9 mouse cellular contexts compared by ENCODE assay signal in genomic region chr8:12730780-12731179, GRCm38 (mm10). TPM values are rescaled to one million over a fixed set of nuclear protein-coding genes. Genes with fewer than 3 reads are reported as not detected.
DNase-seq lines count a peak whose midpoint lies in the region; ATAC-seq lines count a peak whose summit lies in the region.
"Had no signal": no experiment of that assay in that cellular context is flagged by ENCODE, and none has a peak within 500 bp of the region (broad histone marks: within the 10 kb centered on the region; RNA-seq: fewer than 3 reads in every experiment).

No protein-coding gene starts in this region.

- H3K4me1 ChIP-seq in hindbrain, embryonic 10.5 days (replicated peaks), result peaks cover 26% of the 10 kb centered on the region
- H3K4me1 ChIP-seq in hindbrain, embryonic 14.5 days (replicated peaks; ENCODE audit: control insufficient read depth, insufficient read depth, low read length), result no peaks in the 10 kb centered on the region
- H3K4me1 ChIP-seq in forebrain, embryonic 15.5 days, result 0 out of 2 replicates have a peak, but pooled peaks cover 3% of the 10 kb centered on the region

- H3K36me3 ChIP-seq in hindbrain, embryonic 10.5 days, result no peaks in the 10 kb centered on the region
- H3K36me3 ChIP-seq in hindbrain, embryonic 14.5 days (replicated peaks; ENCODE audit: control insufficient read depth, insufficient read depth), result no peaks in the 10 kb centered on the region
- no peaks in the 10 kb centered on the region for H3K36me3 ChIP-seq in forebrain, embryonic 15.5 days

- H3K9ac ChIP-seq in hindbrain, embryonic 14.5 days, result no peak overlapping the region
- H3K9ac ChIP-seq in forebrain, embryonic 15.5 days (replicated peaks), result no peak overlapping the region

- ATAC-seq in hindbrain, embryonic 14.5 days (ENCODE audit: low FRiP score), result no peak
- peak; percentile 75 for ATAC-seq in forebrain, embryonic 15.5 days (replicated peaks)

- no peaks in the 10 kb centered on the region for H3K27me3 ChIP-seq in hindbrain, embryonic 10.5 days (ENCODE audit: insufficient read depth, poor library complexity, severe bottlenecking)
- H3K27me3 ChIP-seq in hindbrain, embryonic 14.5 days (ENCODE audit: control insufficient read depth, insufficient read depth, low read length), result no peaks in the 10 kb centered on the region
- no peaks in the 10 kb centered on the region for H3K27me3 ChIP-seq in forebrain, embryonic 15.5 days

- peak; percentile 52 for DNase-seq in hindbrain, embryonic 10.5 days (ENCODE audit: low spot score)
- no peak for DNase-seq in hindbrain, embryonic 14.5 days (ENCODE audit: low spot score)
- DNase-seq in adrenal gland, adult 18-20 months (ENCODE audit: low spot score in 2 of 2), result peak; percentile 52 to 53
- peak; percentile 82 for DNase-seq in lung, postnatal 10 days
- DNase-seq in thymus, adult 18-20 months, result no peak
- DNase-seq in cerebellum, postnatal 10 days, result no peak
- DNase-seq in B cell, adult 2 months, result no peak

- WGBS in hindbrain, embryonic 10.5 days, result 40% methylated on average over 5 of the region's 5 CpGs
- 28% methylated on average over 5 of the region's 5 CpGs for WGBS in hindbrain, embryonic 14.5 days
- 11% methylated on average over 5 of the region's 5 CpGs for WGBS in forebrain, embryonic 15.5 days

- no peaks in the 10 kb centered on the region for H3K9me3 ChIP-seq in hindbrain, embryonic 10.5 days
- H3K9me3 ChIP-seq in hindbrain, embryonic 14.5 days (ENCODE audit: control insufficient read depth, low read length), result no peaks in the 10 kb centered on the region
- H3K9me3 ChIP-seq in forebrain, embryonic 15.5 days, result no peaks in the 10 kb centered on the region

- no peak overlapping the region for H3K4me3 ChIP-seq in hindbrain, embryonic 10.5 days
- H3K4me3 ChIP-seq in hindbrain, embryonic 14.5 days (replicated peaks; ENCODE audit: low read length), result no peak overlapping the region
- no peak overlapping the region for H3K4me3 ChIP-seq in forebrain, embryonic 15.5 days
- H3K4me3 ChIP-seq: heart, adult 2 months had no signal

- H3K4me2 ChIP-seq in hindbrain, embryonic 14.5 days (replicated peaks), result no peak overlapping the region
- no peak overlapping the region for H3K4me2 ChIP-seq in forebrain, embryonic 15.5 days (replicated peaks)

- 0 out of 2 replicates have a peak overlapping the region, but pooled peaks have one; percentile 18 for H3K27ac ChIP-seq in hindbrain, embryonic 10.5 days
- no peak overlapping the region for H3K27ac ChIP-seq in hindbrain, embryonic 14.5 days
- no peak overlapping the region for H3K27ac ChIP-seq in forebrain, embryonic 15.5 days (replicated peaks)
- H3K27ac ChIP-seq: heart, adult 2 months had no signal

RNA-seq across cellular contexts. Expression of gene Atp11a, which starts 26.0 kb away (rescaled TPM):
- 8.5 and 8.8 TPM in 2 replicates for polyA plus RNA-seq in hindbrain, embryonic 10.5 days (2016; fragmentation: Nextera tagmentation; extraction: Ambion mirVana)
- polyA plus RNA-seq in hindbrain, embryonic 14.5 days (2014; fragmentation: Nextera tagmentation; extraction: Ambion mirVana), result 14.8 and 15.4 TPM in 2 replicates
- 100 to 1,000 TPM; 123 to 129 TPM for total RNA-seq in adrenal gland, adult 18-20 months (2021)
- polyA plus RNA-seq in forebrain, embryonic 15.5 days (2015; fragmentation: Nextera tagmentation; extraction: Ambion mirVana), result 15.7 and 16.0 TPM in 2 replicates

RNA-seq across cellular contexts. Expression of gene Tubgcp3, which starts 58.7 kb away (rescaled TPM):
- polyA plus RNA-seq in hindbrain, embryonic 10.5 days (2016; fragmentation: Nextera tagmentation; extraction: Ambion mirVana), result 49.9 and 57.4 TPM in 2 replicates
- 39.6 and 43.9 TPM in 2 replicates for polyA plus RNA-seq in hindbrain, embryonic 14.5 days (2014; fragmentation: Nextera tagmentation; extraction: Ambion mirVana)
- total RNA-seq in adrenal gland, adult 18-20 months (2021), result 10 to 100 TPM; 27.5 to 33.8 TPM
- polyA plus RNA-seq in forebrain, embryonic 15.5 days (2015; fragmentation: Nextera tagmentation; extraction: Ambion mirVana), result 42.4 and 45.3 TPM in 2 replicates

Comparison
In these comparisons a context has a peak if more than half of its experiments do, and no peak if none do; other contexts are left out.
1. DNase-seq: peak in hindbrain, embryonic 10.5 days (single experiment), adrenal gland, adult 18-20 months (2 of 2) and lung, postnatal 10 days (single experiment); none in hindbrain, embryonic 14.5 days (single experiment), thymus, adult 18-20 months (0 of 2), cerebellum, postnatal 10 days (0 of 2) and B cell, adult 2 months (0 of 2).